Mouse (Mus musculus) left cerebral cortex, adult 8-10 months (tissue): ENCODE data around the gene Gm10334. TPM values are rescaled to one million over a fixed set of nuclear protein-coding genes. Genes with fewer than 3 reads are reported as not detected.
"Not testable (repeated sequence)": the region's sequence is repeated elsewhere in the genome, so short reads cannot be mapped to it uniquely, and the experiment has no call there.

Experiments used
- DNase-seq, 2 experiments: peaks; one replicate each; pipeline ENCODE4 v3.0.0; 2022; ENCODE audit warnings: low spot score in 2 of 2
- total RNA-seq, 4 experiments: library from RNA; stranded (reverse); gene quantifications; 2 replicates each; pipeline ENCODE4 v1.2.4; 2022

The Gm10334 gene
- total RNA-seq: 1 to 10 TPM in 2 of 4 experiments, under 1 TPM in 1, not detected in 1; 0.66 to 1.3 (median 1.2) TPM

DNA sequence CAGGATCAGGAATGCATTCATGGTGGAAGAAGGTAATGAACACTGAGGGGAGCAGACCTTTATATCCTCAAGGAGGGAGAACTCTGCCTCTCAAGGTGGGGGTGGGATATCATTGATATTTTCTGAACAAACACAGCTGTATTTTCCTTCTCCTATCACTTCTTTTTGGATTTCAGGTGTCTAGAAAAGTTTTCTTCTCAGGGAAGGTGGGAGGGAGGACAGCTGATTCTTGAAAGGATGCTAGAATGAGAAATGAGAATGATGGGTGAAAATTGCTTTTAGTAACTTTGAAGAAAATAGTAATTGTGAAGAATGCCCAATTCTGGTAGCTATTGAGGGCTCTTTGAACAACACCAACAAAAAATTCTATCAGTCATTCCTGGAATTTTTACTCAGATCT is at the start of gene Gm10334:
Gene Gm10334, minus strand, starts transcription at position 101 of the 400 bp plus-strand sequence.
- DNase-seq: not testable (repeated sequence)

DNA sequence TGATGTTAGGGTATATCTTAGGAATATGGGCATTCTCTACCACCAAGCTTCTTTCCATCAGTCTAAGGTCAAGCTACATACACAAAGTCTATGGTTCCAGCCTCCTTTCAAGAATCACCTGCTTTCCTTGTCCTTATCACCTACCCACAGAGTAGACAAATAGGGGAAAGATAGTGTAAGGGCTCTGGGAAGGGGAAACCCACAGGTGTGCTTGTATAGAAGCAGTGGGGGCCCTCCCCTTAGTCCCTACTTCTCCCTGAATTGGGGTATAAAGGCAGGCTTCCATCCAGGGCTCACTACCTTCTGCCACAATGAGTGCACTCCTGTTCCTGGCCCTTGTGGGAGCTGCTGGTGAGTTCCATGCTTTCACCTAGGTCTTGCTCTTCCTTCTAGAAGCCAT is 12.7 kb upstream of the Gm10334 start, which contains the start of gene Prss1:
Gene Prss1, plus strand, starts transcription at position 301 of the 400 bp plus-strand sequence.
- not testable (repeated sequence) for DNase-seq

GRCm38 (mm10) chr6:41442261-41442660 is 3.7 kb downstream of the Gm10334 start:
- not testable (repeated sequence) for DNase-seq

Other genes with a start within 250 kb of the Gm10334 start
- gene Try4, start 143.9 kb downstream of the Gm10334 start, total RNA-seq: not detected
- gene Try5, start 129.3 kb downstream of the Gm10334 start, total RNA-seq: not detected
- gene Try10, start 92.0 kb downstream of the Gm10334 start, total RNA-seq: not detected
- under 1 TPM in 1 of 4 experiments, not detected in 3; 0.49 TPM for gene Prss3, start 68.5 kb downstream of the Gm10334 start, total RNA-seq
- not detected for gene Gm5771, start 53.8 kb downstream of the Gm10334 start, total RNA-seq
- gene Prss1, start 12.8 kb upstream of the Gm10334 start, total RNA-seq: not detected
- gene Prss2, start 75.6 kb upstream of the Gm10334 start, total RNA-seq: not detected
- gene Ephb6, start 159.3 kb upstream of the Gm10334 start, total RNA-seq: 100 to 1,000 TPM; 120 to 138 (median 128) TPM
- 1 to 10 TPM; 2.3 to 2.8 (median 2.6) TPM for gene Trpv6, start 190.3 kb upstream of the Gm10334 start, total RNA-seq
- not detected for gene Trpv5, start 234.6 kb upstream of the Gm10334 start, total RNA-seq
- not detected for gene Llcfc1, start 238.3 kb upstream of the Gm10334 start, total RNA-seq